Mouse (Mus musculus): ENCODE measurements at regions not wholly inside any gene's neighbourhood (a gene's known extent, or its start where the extent isn't known, plus 50 kb on each side); places are given as distances from the start of the nearest gene placed in this dataset.
A peak's percentile ranks its signal among the peaks of the same experiment; 100 is the strongest.
"Not testable (repeated sequence)": the region's sequence is repeated elsewhere in the genome, so short reads cannot be mapped to it uniquely, and the experiment has no call there.

DNA sequence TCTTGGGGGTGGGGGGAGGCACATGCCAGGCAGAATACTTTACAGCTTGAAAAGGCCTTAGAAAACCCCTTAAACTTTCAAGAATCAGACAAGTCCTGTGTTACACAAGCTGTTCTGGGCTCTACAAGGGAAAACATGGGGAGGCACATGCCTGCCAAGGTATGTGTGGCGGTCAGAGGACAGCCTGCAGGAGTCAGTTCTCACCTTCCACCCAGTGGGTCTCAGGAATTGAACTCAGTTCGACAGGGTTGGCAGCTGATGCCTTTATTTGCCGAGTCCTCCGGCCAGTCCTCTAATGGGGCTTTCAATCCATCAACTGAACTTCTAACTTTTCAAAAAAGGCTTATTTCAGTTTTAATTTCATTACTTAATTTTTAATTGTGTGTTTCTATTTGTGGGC is 129.6 kb upstream of the Mrps10 start:
- Histone ChIP-seq H3K36me3 (ENCODE audit: insufficient read depth, low read length) (peaks cover 27% of the 10 kb centered on the region), H3K27me3 (ENCODE audit: insufficient read depth, low read length) (no peaks in the 10 kb centered on the region), H3K4me3 (ENCODE audit: low read length) (no peak overlapping the region), H3K4me2 (replicated peaks; ENCODE audit: low read depth, low read length) (no peak overlapping the region), H3K9me3 (ENCODE audit: low read length) (no peaks in the 10 kb centered on the region), H3K4me1 (ENCODE audit: insufficient read depth, low read length) (no peaks in the 10 kb centered on the region), H3K27ac (ENCODE audit: low read length) (no peak overlapping the region), H3K9ac (replicated peaks; ENCODE audit: low read length) (no peak overlapping the region)
- 95% methylated on average over 4 of the region's 4 CpGs for WGBS
- no peak for ATAC-seq (ENCODE audit: low FRiP score, low TSS enrichment)

DNA sequence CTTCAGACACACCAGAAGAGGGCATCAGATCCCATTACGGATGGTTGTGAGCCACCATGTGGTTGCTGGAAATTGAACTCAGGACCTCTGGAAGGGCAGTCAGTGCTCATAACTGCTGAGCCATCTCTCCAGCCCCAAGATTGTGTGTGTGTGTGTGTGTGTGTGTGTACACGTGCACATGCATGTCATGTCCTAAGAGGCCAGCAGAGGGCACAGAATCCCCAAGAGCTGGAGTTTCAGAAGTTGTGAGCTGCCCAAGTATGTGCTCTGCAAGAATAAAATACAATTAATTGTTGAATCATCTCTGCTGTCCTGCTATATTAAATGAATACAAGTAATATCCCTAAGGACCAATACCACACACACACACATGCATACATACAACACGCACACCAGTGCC is 130.8 kb upstream of the Mrps10 start:
- H3K27ac ChIP-seq (ENCODE audit: low read length); H3K9me3 ChIP-seq (ENCODE audit: low read length); ATAC-seq (ENCODE audit: low FRiP score, low TSS enrichment); H3K27me3 ChIP-seq (ENCODE audit: insufficient read depth, low read length); H3K4me1 ChIP-seq (ENCODE audit: insufficient read depth, low read length); H3K9ac ChIP-seq (replicated peaks; ENCODE audit: low read length); H3K4me2 ChIP-seq (replicated peaks; ENCODE audit: low read depth, low read length); H3K4me3 ChIP-seq (ENCODE audit: low read length): not testable (repeated sequence)
- peaks cover 24% of the 10 kb centered on the region for H3K36me3 ChIP-seq (ENCODE audit: insufficient read depth, low read length)
- 97% methylated on average over 3 of the region's 3 CpGs for WGBS

DNA sequence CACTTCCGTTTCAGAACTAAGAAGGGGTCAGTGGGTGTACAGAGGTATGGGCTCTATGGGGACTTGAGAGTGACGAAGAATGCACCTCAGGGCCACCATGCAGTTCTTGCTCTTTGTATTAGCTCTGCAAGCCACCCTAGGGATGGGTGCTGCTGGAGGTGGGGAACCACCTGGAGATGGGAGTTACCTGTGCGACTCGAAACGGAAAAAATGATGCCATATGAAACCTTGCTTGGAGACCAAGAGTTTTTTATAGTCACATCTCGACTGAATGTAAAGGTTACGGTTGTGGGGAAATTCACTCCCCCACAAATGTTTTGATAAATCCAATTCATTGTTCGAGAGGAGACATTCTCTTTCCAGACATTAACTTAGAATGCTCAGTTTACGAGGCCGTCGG is 134.3 kb upstream of the Mrps10 start:
- 53% methylated on average over 11 of the region's 11 CpGs for WGBS

DNA sequence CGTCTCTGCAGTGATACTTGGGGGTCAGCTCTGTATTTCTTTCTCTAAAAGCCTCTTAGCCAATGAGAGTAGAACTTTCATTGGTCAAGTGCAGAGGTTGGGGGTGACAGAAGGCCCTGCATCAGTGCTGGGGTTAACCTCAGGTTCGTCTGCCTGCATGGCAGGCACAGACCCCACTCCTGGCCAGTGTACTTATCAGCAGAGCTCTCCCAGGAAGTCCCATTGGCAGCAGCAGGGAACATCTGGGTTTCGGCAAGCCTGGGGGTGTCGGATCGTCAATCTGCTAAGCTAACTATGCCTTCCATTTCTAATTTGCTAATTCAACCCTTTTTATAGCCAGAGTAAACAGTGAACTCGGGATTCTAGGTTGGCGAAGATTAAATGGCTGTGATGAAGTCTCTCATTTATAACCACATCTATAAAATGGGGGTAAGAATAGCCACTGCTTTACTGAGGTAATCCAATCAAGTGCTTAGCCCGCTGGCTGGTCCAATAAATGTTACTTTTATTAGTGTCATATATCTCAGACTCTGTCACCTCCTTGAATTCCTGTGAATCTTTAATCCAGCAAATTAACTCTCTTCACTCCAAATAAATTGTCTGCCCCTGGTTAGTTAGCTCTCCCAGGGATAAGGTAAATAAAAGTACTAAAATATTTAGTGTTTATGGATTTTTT is 135.5 kb upstream of the Mrps10 start:
- no peak for ATAC-seq (ENCODE audit: low FRiP score, low TSS enrichment)
- Histone ChIP-seq H3K9me3 (ENCODE audit: low read length) (peaks cover 10% of the 10 kb centered on the region; the same call in 1 of the 2 replicates), H3K9ac (replicated peaks; ENCODE audit: low read length) (no peak overlapping the region), H3K4me2 (replicated peaks; ENCODE audit: low read depth, low read length) (no peak overlapping the region), H3K36me3 (ENCODE audit: insufficient read depth, low read length) (peaks cover 48% of the 10 kb centered on the region), H3K27me3 (ENCODE audit: insufficient read depth, low read length) (no peaks in the 10 kb centered on the region), H3K27ac (ENCODE audit: low read length) (no peak overlapping the region), H3K4me1 (ENCODE audit: insufficient read depth, low read length) (peaks cover 8% of the 10 kb centered on the region), H3K4me3 (ENCODE audit: low read length) (no peak overlapping the region)
- 32% methylated on average over 8 of the region's 8 CpGs for WGBS

More for the DNA sequence above, 134.3 kb upstream of the Mrps10 start:
- Histone ChIP-seq H3K36me3 (ENCODE audit: insufficient read depth, low read length) (peaks cover 48% of the 10 kb centered on the region), H3K4me3 (ENCODE audit: low read length) (no peak overlapping the region), H3K4me1 (ENCODE audit: insufficient read depth, low read length) (peaks cover 8% of the 10 kb centered on the region), H3K27me3 (ENCODE audit: insufficient read depth, low read length) (no peaks in the 10 kb centered on the region), H3K4me2 (replicated peaks; ENCODE audit: low read depth, low read length) (no peak overlapping the region), H3K27ac (ENCODE audit: low read length) (no peak overlapping the region), H3K9me3 (ENCODE audit: low read length) (peaks cover 4% of the 10 kb centered on the region; the same call in 1 of the 2 replicates), H3K9ac (replicated peaks; ENCODE audit: low read length) (no peak overlapping the region)
- no peak for ATAC-seq (ENCODE audit: low FRiP score, low TSS enrichment)

DNA sequence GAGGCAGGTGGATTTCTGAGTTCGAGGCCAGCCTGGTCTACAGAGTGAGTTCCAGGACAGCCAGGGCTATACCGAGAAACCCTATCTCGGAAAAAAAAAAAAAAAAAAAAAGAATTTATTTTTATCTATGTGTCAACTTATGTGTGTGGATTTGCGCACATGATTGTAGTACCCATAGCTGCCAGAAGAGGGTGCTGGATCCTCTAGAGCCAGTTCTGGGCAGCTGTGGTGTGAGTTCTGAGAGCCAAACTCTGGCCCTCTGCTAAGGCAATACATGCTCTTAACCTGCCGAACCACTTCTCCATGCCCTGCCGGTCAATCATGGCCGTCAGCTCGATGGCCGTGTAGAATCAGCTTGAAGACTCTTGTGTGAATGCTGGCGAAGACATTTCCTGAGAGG is 138.0 kb upstream of the Mrps10 start:
- H3K4me3 ChIP-seq (ENCODE audit: low read length): no peak overlapping the region
- H3K27me3 ChIP-seq (ENCODE audit: insufficient read depth, low read length): no peaks in the 10 kb centered on the region
- no peak for ATAC-seq (ENCODE audit: low FRiP score, low TSS enrichment)
- H3K4me2 ChIP-seq (replicated peaks; ENCODE audit: low read depth, low read length): no peak overlapping the region
- 95% methylated on average over 9 of the region's 10 CpGs for WGBS
- H3K9ac ChIP-seq (replicated peaks; ENCODE audit: low read length): no peak overlapping the region
- H3K36me3 ChIP-seq (ENCODE audit: insufficient read depth, low read length): peaks cover 38% of the 10 kb centered on the region
- H3K9me3 ChIP-seq (ENCODE audit: low read length): peaks cover 10% of the 10 kb centered on the region; the same call in 1 of the 2 replicates
- no peak overlapping the region for H3K27ac ChIP-seq (ENCODE audit: low read length)
- peaks cover 19% of the 10 kb centered on the region for H3K4me1 ChIP-seq (ENCODE audit: insufficient read depth, low read length)

DNA sequence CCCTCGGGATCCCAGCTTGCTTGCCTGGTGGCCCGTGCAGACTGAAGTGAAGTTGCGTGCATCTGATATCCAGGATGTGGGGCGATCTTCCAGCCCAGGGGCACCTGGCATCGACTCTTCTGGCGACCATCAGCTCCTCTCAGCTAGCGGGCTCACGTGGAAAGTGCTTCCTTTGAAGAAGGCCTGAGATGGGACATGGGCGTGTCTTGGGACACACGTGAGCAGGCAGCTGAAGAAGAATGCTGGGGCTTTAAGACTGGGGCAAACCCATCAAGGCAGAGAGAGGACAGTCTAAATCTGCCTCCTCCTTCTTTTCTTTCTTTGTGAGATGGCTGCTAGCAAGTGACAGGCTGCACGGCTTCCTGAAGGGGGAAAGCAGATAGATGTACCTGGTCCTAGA is 142.3 kb upstream of the Mrps10 start:
- no peak overlapping the region; the same call in 1 of the 2 replicates for H3K9ac ChIP-seq (replicated peaks; ENCODE audit: low read length)
- peaks cover 23% of the 10 kb centered on the region for H3K36me3 ChIP-seq (ENCODE audit: insufficient read depth, low read length)
- H3K27ac ChIP-seq (ENCODE audit: low read length): peak overlapping the region; percentile 9; the same call in 1 of the 2 replicates
- H3K4me2 ChIP-seq (replicated peaks; ENCODE audit: low read depth, low read length): no peak overlapping the region
- H3K27me3 ChIP-seq (ENCODE audit: insufficient read depth, low read length): no peaks in the 10 kb centered on the region
- WGBS: 42% methylated on average over 11 of the region's 11 CpGs
- H3K9me3 ChIP-seq (ENCODE audit: low read length): peaks cover 10% of the 10 kb centered on the region; the same call in 1 of the 2 replicates
- ATAC-seq (ENCODE audit: low FRiP score, low TSS enrichment): no peak
- peaks cover 17% of the 10 kb centered on the region for H3K4me1 ChIP-seq (ENCODE audit: insufficient read depth, low read length)
- H3K4me3 ChIP-seq (ENCODE audit: low read length): no peak overlapping the region

DNA sequence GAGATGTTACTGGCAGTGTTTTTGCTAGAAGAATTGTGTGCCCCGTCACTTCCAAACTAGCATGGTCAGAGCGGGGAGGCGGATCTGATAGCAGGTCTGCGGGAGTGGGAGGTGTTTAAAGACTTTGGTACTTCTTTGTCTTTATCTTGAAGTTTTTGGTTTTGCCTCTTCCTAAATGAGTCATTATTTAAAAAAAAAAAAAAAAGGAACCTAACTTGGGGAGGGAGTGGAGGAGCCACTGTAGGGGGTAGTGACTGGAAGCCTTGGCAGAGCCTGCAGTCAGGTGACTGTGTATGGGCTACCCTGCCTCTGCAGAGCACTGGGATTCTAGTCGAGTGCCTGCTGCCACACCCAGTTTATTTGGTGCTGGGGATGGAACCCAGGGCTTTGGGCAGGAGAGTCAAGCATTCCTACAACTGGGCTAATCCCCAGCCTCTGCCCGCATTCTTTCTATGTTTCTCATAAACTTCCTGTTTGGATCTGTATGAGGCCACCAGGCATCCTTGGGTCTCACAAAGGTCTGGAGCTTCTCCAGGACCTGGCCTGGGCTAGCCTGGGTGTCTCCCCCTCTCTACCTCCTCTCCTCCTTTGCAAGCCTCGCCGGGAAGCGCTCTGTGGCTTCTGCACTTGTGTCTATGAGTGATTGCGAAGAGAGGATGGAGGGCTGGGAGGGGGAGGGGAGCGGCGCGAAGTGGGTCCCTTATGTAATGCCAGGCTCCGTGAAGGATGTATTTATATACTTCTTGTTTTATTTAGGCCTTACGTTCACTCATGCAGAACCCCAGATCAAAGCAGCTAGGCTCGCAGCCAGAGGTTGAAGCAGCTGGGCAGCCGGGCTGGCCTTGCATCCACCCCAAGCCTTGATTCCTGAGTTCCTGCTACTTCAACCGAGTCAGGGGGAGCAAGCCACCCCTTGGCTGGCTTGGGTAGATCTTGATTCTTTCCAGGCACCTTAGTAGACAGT is 143.1 kb upstream of the Mrps10 start:
- H3K9me3 ChIP-seq (ENCODE audit: low read length): peaks cover 10% of the 10 kb centered on the region; the same call in 1 of the 2 replicates
- H3K9ac ChIP-seq (replicated peaks; ENCODE audit: low read length): no peak overlapping the region
- H3K4me1 ChIP-seq (ENCODE audit: insufficient read depth, low read length): peaks cover 17% of the 10 kb centered on the region
- peak; percentile 49; the same call in 1 of the 2 replicates for ATAC-seq (ENCODE audit: low FRiP score, low TSS enrichment)
- no peak overlapping the region for H3K4me2 ChIP-seq (replicated peaks; ENCODE audit: low read depth, low read length)
- H3K27ac ChIP-seq (ENCODE audit: low read length): peak overlapping the region; percentile 9
- no peaks in the 10 kb centered on the region for H3K27me3 ChIP-seq (ENCODE audit: insufficient read depth, low read length)
- 49% methylated on average over 18 of the region's 18 CpGs for WGBS
- H3K4me3 ChIP-seq (ENCODE audit: low read length): no peak overlapping the region
- peaks cover 15% of the 10 kb centered on the region for H3K36me3 ChIP-seq (ENCODE audit: insufficient read depth, low read length)

DNA sequence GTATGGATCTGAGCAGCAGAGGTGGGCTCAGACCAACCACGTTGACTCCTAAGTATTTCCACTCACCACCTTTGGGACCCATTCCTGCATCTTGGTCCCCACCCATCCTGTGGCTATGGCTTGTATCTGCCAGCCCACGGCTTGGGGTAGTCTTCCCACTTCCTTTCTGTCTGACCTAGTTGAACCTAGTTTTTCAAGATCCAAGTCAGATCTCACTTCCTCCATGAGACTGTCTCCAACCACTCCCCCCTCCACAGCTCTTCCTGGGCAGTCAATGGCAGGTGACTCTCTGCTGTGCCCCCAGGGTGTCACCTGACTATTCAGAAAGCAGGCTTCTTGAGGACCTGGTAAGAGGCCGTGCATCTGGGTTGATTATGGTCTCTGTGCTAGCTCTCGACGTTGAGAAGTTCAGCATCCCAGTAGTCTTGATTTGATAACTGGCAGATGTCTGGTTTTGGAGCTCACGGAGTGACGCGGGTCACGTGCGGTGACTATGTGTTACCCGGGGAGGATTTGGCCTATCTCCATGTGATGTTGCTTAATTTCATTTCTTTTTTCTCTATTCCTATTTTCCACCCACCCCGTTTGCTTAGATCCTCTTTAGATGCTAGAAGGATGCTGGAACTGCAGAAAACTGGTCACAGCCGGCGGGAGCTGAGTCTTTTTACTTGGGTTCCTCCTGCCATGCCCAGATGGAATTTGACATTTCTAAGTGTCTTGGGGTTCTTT is 147.5 kb upstream of the Mrps10 start:
- Histone ChIP-seq H3K4me1 (ENCODE audit: insufficient read depth, low read length) (peaks cover 11% of the 10 kb centered on the region), H3K4me2 (replicated peaks; ENCODE audit: low read depth, low read length) (no peak overlapping the region), H3K9me3 (ENCODE audit: low read length) (no peaks in the 10 kb centered on the region), H3K9ac (replicated peaks; ENCODE audit: low read length) (no peak overlapping the region), H3K27me3 (ENCODE audit: insufficient read depth, low read length) (no peaks in the 10 kb centered on the region), H3K36me3 (ENCODE audit: insufficient read depth, low read length) (no peaks in the 10 kb centered on the region), H3K4me3 (ENCODE audit: low read length) (no peak overlapping the region), H3K27ac (ENCODE audit: low read length) (no peak overlapping the region)
- 91% methylated on average over 14 of the region's 14 CpGs for WGBS
- no peak for ATAC-seq (ENCODE audit: low FRiP score, low TSS enrichment)

DNA sequence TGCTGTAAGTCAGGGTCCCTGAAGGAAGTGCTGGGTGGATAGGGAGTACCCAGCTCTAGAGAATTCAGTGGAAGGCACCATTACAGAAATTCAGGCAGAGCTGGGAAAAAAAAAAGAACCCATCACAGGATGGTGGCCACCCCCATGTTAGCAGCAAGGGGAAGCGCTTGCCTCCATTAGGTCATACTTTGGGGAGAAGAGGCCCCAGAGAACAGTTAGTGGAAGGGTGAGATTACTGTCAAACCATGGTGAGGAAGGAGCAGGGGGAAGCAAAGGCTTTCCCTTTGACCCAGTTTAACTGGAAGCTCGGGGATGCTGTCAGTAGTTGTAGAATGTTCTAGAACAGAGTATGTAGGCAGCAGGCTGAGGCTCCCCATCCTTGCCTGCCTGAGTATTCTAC is 148.8 kb upstream of the Mrps10 start:
- Histone ChIP-seq H3K4me2 (replicated peaks; ENCODE audit: low read depth, low read length) (no peak overlapping the region), H3K4me1 (ENCODE audit: insufficient read depth, low read length) (no peaks in the 10 kb centered on the region), H3K27ac (ENCODE audit: low read length) (no peak overlapping the region), H3K36me3 (ENCODE audit: insufficient read depth, low read length) (no peaks in the 10 kb centered on the region), H3K27me3 (ENCODE audit: insufficient read depth, low read length) (no peaks in the 10 kb centered on the region), H3K9ac (replicated peaks; ENCODE audit: low read length) (no peak overlapping the region), H3K9me3 (ENCODE audit: low read length) (no peaks in the 10 kb centered on the region), H3K4me3 (ENCODE audit: low read length) (no peak overlapping the region)
- ATAC-seq (ENCODE audit: low FRiP score, low TSS enrichment): no peak
- 93% methylated on average over 2 of the region's 2 CpGs for WGBS

Data from kidney, embryonic 16.5 days (tissue).